ENCODE assay signal across 8 mouse cellular contexts in genomic region chr8:69888244-69888866, GRCm38 (mm10). TPM values are rescaled to one million over a fixed set of nuclear protein-coding genes. Genes with fewer than 3 reads are reported as not detected.
A peak's percentile ranks its signal among the peaks of the same experiment; 100 is the strongest.
DNase-seq lines count a peak whose midpoint lies in the region; ATAC-seq and TF ChIP-seq lines count a peak whose summit lies in the region.

No protein-coding gene starts in this region.

- H3K9me3 ChIP-seq in forebrain, embryonic 12.5 days = no peaks in the 10 kb centered on the region
- no peaks in the 10 kb centered on the region for H3K9me3 ChIP-seq in intestine, embryonic 16.5 days (ENCODE audit: control insufficient read depth, low read length)
- H3K9me3 ChIP-seq in midbrain, embryonic 12.5 days = no peaks in the 10 kb centered on the region

- ATAC-seq in forebrain, embryonic 12.5 days (ENCODE audit: low FRiP score) = no peak
- no peak for ATAC-seq in intestine, embryonic 16.5 days
- no peak for ATAC-seq in midbrain, embryonic 12.5 days (ENCODE audit: low FRiP score, low read depth)

- peaks cover 8% of the 10 kb centered on the region; the same call in 1 of the 2 replicates for H3K4me1 ChIP-seq in cerebellum, adult 2 months (ENCODE audit: control insufficient read depth, insufficient read depth, low read length)
- peaks cover 50% of the 10 kb centered on the region for H3K4me1 ChIP-seq in forebrain, embryonic 12.5 days
- peaks cover 20% of the 10 kb centered on the region for H3K4me1 ChIP-seq in intestine, embryonic 16.5 days (ENCODE audit: control insufficient read depth, insufficient read depth, low read length)
- peaks cover 41% of the 10 kb centered on the region for H3K4me1 ChIP-seq in midbrain, embryonic 12.5 days

- no peak overlapping the region for H3K9ac ChIP-seq in forebrain, embryonic 12.5 days
- 0 out of 2 replicates have a peak overlapping the region, but pooled peaks have one; percentile 21 for H3K9ac ChIP-seq in intestine, embryonic 16.5 days (ENCODE audit: low read depth, low read length)
- H3K9ac ChIP-seq in midbrain, embryonic 12.5 days (replicated peaks) = no peak overlapping the region

- H3K27ac ChIP-seq in cerebellum, adult 2 months (ENCODE audit: insufficient read depth, low read length) = no peak overlapping the region
- H3K27ac ChIP-seq in forebrain, embryonic 12.5 days = no peak overlapping the region
- H3K27ac ChIP-seq in intestine, embryonic 16.5 days (ENCODE audit: low read length) = no peak overlapping the region
- no peak overlapping the region for H3K27ac ChIP-seq in midbrain, embryonic 12.5 days (replicated peaks)

- intact Hi-C loops in left cerebral cortex, postnatal 25 days (cut with DNase I) = no loop called here

- peaks cover 8% of the 10 kb centered on the region; the same call in 1 of the 2 replicates for H3K36me3 ChIP-seq in forebrain, embryonic 12.5 days (replicated peaks)
- H3K36me3 ChIP-seq in intestine, embryonic 16.5 days (ENCODE audit: control insufficient read depth, insufficient read depth, low read length) = no peaks in the 10 kb centered on the region
- H3K36me3 ChIP-seq in midbrain, embryonic 12.5 days = peaks cover 11% of the 10 kb centered on the region; the same call in 1 of the 2 replicates

- peak overlapping the region; percentile 42 for H3K4me2 ChIP-seq in forebrain, embryonic 12.5 days
- H3K4me2 ChIP-seq in intestine, embryonic 16.5 days (ENCODE audit: low read depth, low read length) = peak overlapping the region; percentile 39
- H3K4me2 ChIP-seq in midbrain, embryonic 12.5 days (replicated peaks) = peak overlapping the region; percentile 34

- no peak for TF ChIP-seq CTCF in cerebellum, adult 2 months (IDR thresholded peaks at IDR 0.05; ENCODE audit: borderline replicate concordance, insufficient read depth, low read depth, low read length)

- TF ChIP-seq POLR2A in cerebellum, adult 2 months (IDR thresholded peaks at IDR 0.05; ENCODE audit: borderline replicate concordance, insufficient read depth, low read length) = no peak

- no peak for DNase-seq in cerebellum, adult 2 months
- DNase-seq in cerebellum, postnatal 36 days = no peak
- DNase-seq in urinary bladder, postnatal 10 days (ENCODE audit: low spot score) = no peak
- no peak for DNase-seq in gastrocnemius, postnatal 4 days (ENCODE audit: low spot score in 2 of 2)
- DNase-seq in left cerebral cortex, postnatal 25 days (ENCODE audit: low spot score in 2 of 2) = no peak

- 4% methylated on average over 24 of the region's 24 CpGs for WGBS in cerebellum, adult 2 months
- WGBS in forebrain, embryonic 12.5 days = 5% methylated on average over 24 of the region's 24 CpGs
- WGBS in intestine, embryonic 16.5 days = 8% methylated on average over 24 of the region's 24 CpGs
- WGBS in midbrain, embryonic 12.5 days = 7% methylated on average over 24 of the region's 24 CpGs

- peak overlapping the region; percentile 28 for H3K4me3 ChIP-seq in cerebellum, adult 2 months (replicated peaks; ENCODE audit: insufficient read depth, low read depth, low read length)
- H3K4me3 ChIP-seq in forebrain, embryonic 12.5 days (replicated peaks) = peak overlapping the region; percentile 29
- peak overlapping the region; percentile 29 for H3K4me3 ChIP-seq in intestine, embryonic 16.5 days (ENCODE audit: low read length)
- peak overlapping the region; percentile 22 for H3K4me3 ChIP-seq in midbrain, embryonic 12.5 days

- no peaks in the 10 kb centered on the region; the same call in 1 of the 2 replicates for H3K27me3 ChIP-seq in cerebellum, adult 2 months (ENCODE audit: control insufficient read depth, insufficient read depth, low read length)
- peaks cover 83% of the 10 kb centered on the region for H3K27me3 ChIP-seq in forebrain, embryonic 12.5 days
- peaks cover 70% of the 10 kb centered on the region for H3K27me3 ChIP-seq in intestine, embryonic 16.5 days (replicated peaks; ENCODE audit: control insufficient read depth, insufficient read depth, low read length)
- H3K27me3 ChIP-seq in midbrain, embryonic 12.5 days = peaks cover 86% of the 10 kb centered on the region

RNA-seq across cellular contexts. Expression of gene Cilp2, which starts 0.9 kb away (rescaled TPM):
- 0.18 and 0.41 TPM in 2 replicates for polyA plus RNA-seq in cerebellum, adult 2 months (2012; rRNA removed)
- 0.77 and 1.1 TPM in 2 replicates for polyA plus RNA-seq in forebrain, embryonic 12.5 days (2016; fragmentation: Nextera tagmentation; extraction: Ambion mirVana)
- 0.51 and 0.53 TPM in 2 replicates for polyA plus RNA-seq in intestine, embryonic 16.5 days (2015; fragmentation: Nextera tagmentation; extraction: Ambion mirVana)
- 0.85 and 1.1 TPM in 2 replicates for polyA plus RNA-seq in midbrain, embryonic 12.5 days (2016; fragmentation: Nextera tagmentation; extraction: Ambion mirVana)
- 10 to 100 TPM in 1 of 2 experiments, 1 to 10 TPM in 1; 6.3 to 12.8 TPM for total RNA-seq in gastrocnemius, postnatal 4 days (2021)
- total RNA-seq in left cerebral cortex, postnatal 25 days (2021) = 1 to 10 TPM in 1 of 2 experiments, under 1 TPM in 1; 0.76 to 1.1 TPM

RNA-seq across cellular contexts. Expression of gene Tssk6, which starts 13.6 kb away (rescaled TPM):
- polyA plus RNA-seq in cerebellum, adult 2 months (2012; rRNA removed) = 0.22 and 0.29 TPM in 2 replicates
- polyA plus RNA-seq in forebrain, embryonic 12.5 days (2016; fragmentation: Nextera tagmentation; extraction: Ambion mirVana) = 4.2 and 4.3 TPM in 2 replicates
- 2.8 TPM in 2 replicates for polyA plus RNA-seq in intestine, embryonic 16.5 days (2015; fragmentation: Nextera tagmentation; extraction: Ambion mirVana)
- polyA plus RNA-seq in midbrain, embryonic 12.5 days (2016; fragmentation: Nextera tagmentation; extraction: Ambion mirVana) = 4.0 and 5.7 TPM in 2 replicates
- total RNA-seq in gastrocnemius, postnatal 4 days (2021) = under 1 TPM in 1 of 2 experiments, not detected in 1; 0.60 TPM
- under 1 TPM; 0.53 to 0.66 TPM for total RNA-seq in left cerebral cortex, postnatal 25 days (2021)

RNA-seq across cellular contexts. Expression of gene Ndufa13, which starts 14.0 kb away (rescaled TPM):
- 221 and 239 TPM in 2 replicates for polyA plus RNA-seq in cerebellum, adult 2 months (2012; rRNA removed)
- polyA plus RNA-seq in forebrain, embryonic 12.5 days (2016; fragmentation: Nextera tagmentation; extraction: Ambion mirVana) = 165 and 168 TPM in 2 replicates
- polyA plus RNA-seq in intestine, embryonic 16.5 days (2015; fragmentation: Nextera tagmentation; extraction: Ambion mirVana) = 233 and 243 TPM in 2 replicates
- 165 and 170 TPM in 2 replicates for polyA plus RNA-seq in midbrain, embryonic 12.5 days (2016; fragmentation: Nextera tagmentation; extraction: Ambion mirVana)
- total RNA-seq in gastrocnemius, postnatal 4 days (2021) = 100 to 1,000 TPM; 188 to 196 TPM
- 100 to 1,000 TPM; 153 to 154 TPM for total RNA-seq in left cerebral cortex, postnatal 25 days (2021)

RNA-seq across cellular contexts. Expression of gene Yjefn3, which starts 14.2 kb away (rescaled TPM):
- 15.4 and 16.8 TPM in 2 replicates for polyA plus RNA-seq in cerebellum, adult 2 months (2012; rRNA removed)
- polyA plus RNA-seq in forebrain, embryonic 12.5 days (2016; fragmentation: Nextera tagmentation; extraction: Ambion mirVana) = 7.0 and 9.8 TPM in 2 replicates
- 3.2 and 3.8 TPM in 2 replicates for polyA plus RNA-seq in intestine, embryonic 16.5 days (2015; fragmentation: Nextera tagmentation; extraction: Ambion mirVana)
- polyA plus RNA-seq in midbrain, embryonic 12.5 days (2016; fragmentation: Nextera tagmentation; extraction: Ambion mirVana) = 7.2 and 8.0 TPM in 2 replicates
- 10 to 100 TPM; 10.8 to 11.7 TPM for total RNA-seq in gastrocnemius, postnatal 4 days (2021)
- total RNA-seq in left cerebral cortex, postnatal 25 days (2021) = 10 to 100 TPM; 21.6 to 23.7 TPM

RNA-seq across cellular contexts. Expression of gene Pbx4, which starts 56.1 kb away (rescaled TPM):
- 17.9 and 20.3 TPM in 2 replicates for polyA plus RNA-seq in cerebellum, adult 2 months (2012; rRNA removed)
- 51.2 and 54.0 TPM in 2 replicates for polyA plus RNA-seq in forebrain, embryonic 12.5 days (2016; fragmentation: Nextera tagmentation; extraction: Ambion mirVana)
- polyA plus RNA-seq in intestine, embryonic 16.5 days (2015; fragmentation: Nextera tagmentation; extraction: Ambion mirVana) = 2.7 and 2.9 TPM in 2 replicates
- 44.8 and 49.3 TPM in 2 replicates for polyA plus RNA-seq in midbrain, embryonic 12.5 days (2016; fragmentation: Nextera tagmentation; extraction: Ambion mirVana)
- total RNA-seq in gastrocnemius, postnatal 4 days (2021) = 1 to 10 TPM; 1.4 to 1.9 TPM
- total RNA-seq in left cerebral cortex, postnatal 25 days (2021) = 10 to 100 TPM; 16.9 to 17.4 TPM
